Mouse (Mus musculus) olfactory bulb, adult 2 months (tissue): Measurements from ENCODE around the gene Klri2.

ENCODE experiments used
- CTCF ChIP-seq: fragments of 200-500 bp; IDR thresholded peaks from 2 replicates; pipeline ENCODE4 v1.5.1; 2012; ENCODE audit warnings: low read depth, mild to moderate bottlenecking, low read length, moderate library complexity; ENCODE audit not compliant: insufficient read depth
- POLR2A ChIP-seq: fragments of 200-500 bp; IDR thresholded peaks from 2 replicates; pipeline ENCODE4 v1.6.1; 2012; ENCODE audit warnings: mild to moderate bottlenecking, low read depth, low read length, moderate library complexity; ENCODE audit not compliant: insufficient read depth

DNA sequence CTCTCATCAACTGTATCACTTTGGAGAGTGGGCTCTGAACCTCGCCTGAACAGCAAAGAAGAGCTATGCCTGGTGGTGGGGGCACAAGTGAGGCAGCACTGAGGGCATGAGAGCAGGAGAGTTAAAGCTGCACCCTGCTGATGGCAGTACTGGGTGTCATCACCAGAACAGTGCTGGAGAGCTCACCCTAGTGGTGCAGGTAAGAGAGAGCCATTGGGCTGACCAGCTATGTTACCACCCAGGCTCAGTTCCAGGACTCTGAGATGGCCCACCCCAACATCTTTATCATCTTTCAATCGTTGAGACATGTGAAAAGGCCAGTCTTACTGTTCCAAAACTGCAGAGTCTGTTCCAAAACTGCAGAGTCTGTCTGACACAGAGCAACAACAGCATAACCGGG, 5.9 kb upstream of the Klri2 start:
- no peak for TF ChIP-seq CTCF
- no peak for TF ChIP-seq POLR2A
